Mouse (Mus musculus): Measurements from ENCODE around the gene Ascc3. TPM values are rescaled to one million over a fixed set of nuclear protein-coding genes. Genes with fewer than 3 reads are reported as not detected.

Ascc3 gene
- total RNA-seq, 4 experiments from 2014 or later = 22.7 to 37.7 (median 29.3) TPM

DNA sequence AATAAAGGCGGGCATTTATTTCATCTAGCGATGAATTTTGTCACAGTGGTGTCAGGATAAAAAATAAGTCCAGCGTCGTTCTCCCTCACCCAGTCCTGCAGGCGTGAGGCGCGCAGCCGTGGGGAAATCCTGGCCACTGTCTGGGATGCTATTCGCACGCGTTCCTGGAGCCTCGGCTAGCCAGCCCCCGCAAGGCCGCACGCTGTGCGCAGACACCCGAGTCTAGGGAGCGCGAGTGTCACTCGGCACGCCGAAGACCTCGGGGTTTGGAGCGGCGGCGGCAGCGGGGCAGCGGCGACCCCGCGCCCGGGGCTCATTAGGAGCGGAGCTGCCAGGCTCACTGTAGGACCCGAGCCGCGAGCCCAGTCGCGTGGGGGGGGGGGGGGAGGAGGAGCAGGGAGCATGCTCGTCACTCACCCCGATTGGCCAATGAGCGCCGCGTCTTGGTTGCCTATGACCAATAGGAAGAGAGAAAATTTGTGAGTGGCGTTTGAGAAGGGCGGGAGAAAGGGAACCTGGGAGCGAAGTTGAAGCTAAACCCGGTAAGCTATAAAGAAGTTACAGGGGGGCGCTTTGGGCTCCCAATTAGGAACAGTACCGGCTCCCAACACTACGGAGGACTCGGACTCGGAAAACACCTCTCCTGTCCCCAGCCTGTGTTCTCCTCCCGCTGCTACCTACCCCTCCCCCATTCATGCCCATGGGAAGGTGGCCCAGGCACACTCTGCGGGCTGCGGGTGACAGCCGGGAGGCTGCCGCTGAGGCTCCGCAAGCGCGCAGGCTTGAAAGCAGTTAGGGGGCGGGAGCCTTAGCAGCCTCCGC is 301.9 kb downstream of the Ascc3 start, which contains the start of gene Sim1:
Gene Sim1, plus strand, starts transcription at position 585 of the 822 bp plus-strand sequence.
- DNase-seq (ENCODE audit: low spot score in 2 of 2) = no peak

DNA sequence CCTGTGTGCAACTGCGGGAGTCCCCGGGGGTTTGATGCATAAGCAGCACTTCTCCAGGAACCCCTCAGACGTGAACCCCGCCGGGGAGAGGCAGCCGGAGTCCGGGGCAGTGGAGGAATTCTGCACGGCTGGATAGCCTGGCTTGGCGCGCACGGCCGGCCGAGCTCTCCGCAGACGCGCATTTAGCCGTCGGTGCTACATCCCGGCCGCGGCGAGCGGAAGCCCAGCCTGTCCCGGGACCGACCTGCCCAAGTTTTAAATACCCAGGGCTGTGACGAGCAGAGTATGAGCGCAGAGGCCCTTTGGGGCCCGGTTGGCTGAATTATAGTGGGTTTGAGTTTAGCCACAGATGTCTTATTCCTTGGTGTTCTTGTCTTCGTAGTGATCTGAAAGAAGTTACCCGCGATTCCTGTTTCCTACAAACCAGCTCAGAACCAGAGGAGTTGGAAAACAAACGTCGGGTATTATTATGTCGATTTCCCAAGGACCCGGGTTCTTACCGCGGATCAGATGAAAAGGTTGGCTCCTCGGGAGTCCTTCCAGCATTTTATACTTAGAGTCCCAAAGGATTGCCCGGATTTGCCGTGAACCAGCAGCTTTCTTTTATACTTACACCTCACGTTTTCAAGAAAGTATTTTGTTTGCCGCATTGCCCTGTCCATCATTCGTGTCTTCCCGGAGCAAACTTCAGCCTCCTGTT is 302.8 kb downstream of the Ascc3 start:
- DNase-seq (ENCODE audit: low spot score in 2 of 2) = no peak

- DNase-seq (ENCODE audit: low spot score in 2 of 2) = no peak
These were observed 303.7 kb downstream of the Ascc3 start for GRCm38 (mm10) chr10:50895881-50896766.

- DNase-seq (ENCODE audit: low spot score in 2 of 2) = no peak
These were observed 304.4 kb downstream of the Ascc3 start for GRCm38 (mm10) chr10:50896767-50897390.

GRCm38 (mm10) chr10:50897530-50898471 is 305.3 kb downstream of the Ascc3 start:
- no peak for DNase-seq (ENCODE audit: low spot score in 2 of 2)

DNA sequence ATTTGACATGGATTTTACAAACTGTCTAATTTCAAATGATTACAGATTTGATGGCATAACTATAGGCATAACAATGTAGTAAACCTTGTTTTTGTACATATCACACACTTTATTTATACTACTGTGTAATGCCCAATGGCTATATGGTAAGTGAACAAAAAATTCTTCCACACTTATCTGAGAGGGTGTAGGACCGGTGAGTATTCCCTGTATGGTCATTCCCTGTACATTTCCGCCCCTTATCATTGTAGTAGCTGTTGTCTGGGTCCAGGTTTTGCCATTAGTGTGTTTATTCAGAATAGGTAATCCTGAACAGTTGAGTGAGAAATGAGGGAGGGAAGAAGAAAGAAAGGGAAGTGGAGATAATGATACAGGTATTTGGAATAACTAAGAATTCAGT is 306.2 kb downstream of the Ascc3 start:
- DNase-seq (ENCODE audit: low spot score in 2 of 2) = no peak

DNA sequence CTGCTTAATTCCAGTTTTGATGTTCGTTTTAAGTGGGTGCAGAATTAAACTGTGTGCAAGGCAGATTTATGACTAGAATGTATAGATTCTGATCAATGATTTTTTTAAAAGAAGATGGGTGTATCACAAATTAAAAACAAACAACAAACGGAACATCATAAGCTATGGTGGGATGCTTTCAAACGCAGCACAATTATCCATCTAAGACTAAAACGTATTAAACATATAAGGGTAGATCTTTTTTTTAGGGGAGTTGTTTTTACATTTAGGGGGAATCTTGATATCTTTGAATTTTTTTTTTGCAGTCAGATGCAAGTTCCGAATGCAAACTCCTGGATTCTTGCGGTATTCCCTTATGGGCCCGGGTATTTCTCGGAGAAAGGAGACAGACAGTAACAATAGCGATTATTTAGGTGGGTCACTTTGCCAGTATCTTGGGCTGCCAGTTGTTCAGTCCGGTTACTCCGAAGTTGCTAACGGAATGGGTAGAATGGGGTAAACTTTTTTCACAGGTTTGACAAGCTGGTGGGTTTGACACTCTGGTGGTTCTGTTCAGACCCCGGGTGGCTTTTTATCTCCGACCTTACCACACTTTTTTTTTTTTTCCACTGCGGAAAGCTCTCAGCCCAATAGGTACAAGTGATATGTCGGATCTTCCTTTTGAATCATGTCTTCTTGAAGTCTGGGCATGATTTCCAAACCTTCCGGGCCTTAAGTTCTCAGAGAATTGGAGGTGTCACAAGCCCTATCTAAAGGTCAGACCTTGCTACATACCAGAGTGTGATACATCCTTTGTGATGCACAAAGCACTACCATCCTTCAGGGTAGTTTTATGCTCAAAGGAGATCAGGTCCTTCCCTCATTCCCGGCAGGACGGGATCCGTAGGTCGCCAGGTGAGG is 307.6 kb downstream of the Ascc3 start:
- no peak for DNase-seq (ENCODE audit: low spot score in 2 of 2)
